Mouse (Mus musculus): ENCODE measurements around the gene Tubb4a. TPM values are rescaled to one million over a fixed set of nuclear protein-coding genes. Genes with fewer than 3 reads are reported as not detected.

The Tubb4a gene
- polyA plus RNA-seq, 1 experiment from 2014 or later = 7.5 TPM

DNA sequence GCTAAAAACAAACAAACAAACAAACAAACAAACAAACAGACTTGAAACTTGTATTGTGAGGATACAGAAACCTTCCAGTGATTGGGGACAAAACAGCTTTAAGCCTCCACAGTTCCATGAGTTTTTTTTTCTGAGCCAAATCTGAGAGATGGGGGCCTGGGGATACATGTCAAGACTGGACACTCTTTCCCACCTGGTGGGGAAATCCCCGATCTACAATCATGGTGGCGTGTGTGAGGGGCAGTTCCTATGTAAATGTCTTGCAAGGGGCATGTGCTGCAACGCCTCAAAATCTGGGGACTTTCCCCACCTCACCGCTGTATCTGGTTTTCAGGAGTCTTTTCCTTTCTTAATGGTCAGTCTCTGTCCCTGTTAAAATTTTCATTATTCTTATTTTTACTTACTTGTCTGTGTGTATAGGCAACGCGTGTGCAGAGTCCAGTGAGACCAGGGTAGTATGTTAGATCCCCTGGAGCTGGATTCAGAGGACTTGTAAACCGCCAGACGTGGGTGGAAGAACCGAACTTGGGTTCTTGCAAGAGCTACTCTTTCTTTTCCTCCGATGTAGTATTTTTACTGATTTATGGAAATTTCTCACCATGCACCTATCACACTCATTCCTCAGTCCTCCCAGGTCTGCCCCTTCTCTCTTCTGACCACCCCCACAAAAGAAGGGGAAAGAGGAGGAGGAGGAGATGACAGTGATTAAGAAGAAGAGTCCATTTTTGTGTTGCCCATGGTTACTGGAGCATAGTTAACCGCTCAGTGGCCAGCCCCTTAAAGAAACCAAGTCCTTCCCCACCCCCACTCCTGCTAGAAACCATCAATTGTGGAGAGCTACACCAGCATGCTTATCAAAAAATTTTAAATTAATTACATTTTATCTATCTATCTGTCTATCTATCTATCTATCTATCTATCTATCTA lies 35.9 kb upstream of the Tubb4a start:
- H3K27me3 ChIP-seq (ENCODE audit: control insufficient read depth, insufficient read depth, low read length) = no peaks in the 10 kb centered on the region
- H3K27ac ChIP-seq (replicated peaks in 1 of 2; ENCODE audit: control insufficient read depth in 1 of 2, insufficient read depth in 1 of 2, low read depth in 2 of 2, low read length in 2 of 2) = no peak overlapping the region
- no peak for ATAC-seq (ENCODE audit: insufficient number of reproducible peaks, insufficient read depth, low FRiP score, low read depth)
- no peaks in the 10 kb centered on the region for H3K36me3 ChIP-seq (ENCODE audit: control insufficient read depth, insufficient read depth, low read length)
- no peaks in the 10 kb centered on the region; a peak in 1 of 4 replicates for H3K4me1 ChIP-seq (ENCODE audit: control insufficient read depth in 2 of 2, insufficient read depth in 2 of 2, low read length in 2 of 2)
- no peak overlapping the region for H3K4me3 ChIP-seq (ENCODE audit: control insufficient read depth in 1 of 2, insufficient read depth in 1 of 2, low read depth in 1 of 2, low read length in 2 of 2)
- H3K4me2 ChIP-seq (ENCODE audit: low read length) = no peak overlapping the region
- WGBS = 81% methylated on average over 11 of the region's 11 CpGs
- no peaks in the 10 kb centered on the region for H3K9me3 ChIP-seq (ENCODE audit: control insufficient read depth, low read length)
- H3K9ac ChIP-seq (ENCODE audit: low read length) = no peak overlapping the region

- ATAC-seq (ENCODE audit: insufficient number of reproducible peaks, insufficient read depth, low FRiP score, low read depth) = no peak
- Histone ChIP-seq H3K27ac (replicated peaks in 1 of 2; ENCODE audit: control insufficient read depth in 1 of 2, insufficient read depth in 1 of 2, low read depth in 2 of 2, low read length in 2 of 2) (no peak overlapping the region), H3K9me3 (ENCODE audit: control insufficient read depth, low read length) (no peaks in the 10 kb centered on the region), H3K4me2 (ENCODE audit: low read length) (no peak overlapping the region), H3K27me3 (ENCODE audit: control insufficient read depth, insufficient read depth, low read length) (no peaks in the 10 kb centered on the region), H3K36me3 (ENCODE audit: control insufficient read depth, insufficient read depth, low read length) (no peaks in the 10 kb centered on the region), H3K4me1 (ENCODE audit: control insufficient read depth in 2 of 2, insufficient read depth in 2 of 2, low read length in 2 of 2) (no peaks in the 10 kb centered on the region; a peak in 1 of 4 replicates), H3K9ac (ENCODE audit: low read length) (no peak overlapping the region), H3K4me3 (ENCODE audit: control insufficient read depth in 1 of 2, insufficient read depth in 1 of 2, low read depth in 1 of 2, low read length in 2 of 2) (no peak overlapping the region)
- 83% methylated on average over 2 of the region's 2 CpGs for WGBS
These were observed 34.3 kb upstream of the Tubb4a start for GRCm38 (mm10) chr17:57121856-57122255.

DNA sequence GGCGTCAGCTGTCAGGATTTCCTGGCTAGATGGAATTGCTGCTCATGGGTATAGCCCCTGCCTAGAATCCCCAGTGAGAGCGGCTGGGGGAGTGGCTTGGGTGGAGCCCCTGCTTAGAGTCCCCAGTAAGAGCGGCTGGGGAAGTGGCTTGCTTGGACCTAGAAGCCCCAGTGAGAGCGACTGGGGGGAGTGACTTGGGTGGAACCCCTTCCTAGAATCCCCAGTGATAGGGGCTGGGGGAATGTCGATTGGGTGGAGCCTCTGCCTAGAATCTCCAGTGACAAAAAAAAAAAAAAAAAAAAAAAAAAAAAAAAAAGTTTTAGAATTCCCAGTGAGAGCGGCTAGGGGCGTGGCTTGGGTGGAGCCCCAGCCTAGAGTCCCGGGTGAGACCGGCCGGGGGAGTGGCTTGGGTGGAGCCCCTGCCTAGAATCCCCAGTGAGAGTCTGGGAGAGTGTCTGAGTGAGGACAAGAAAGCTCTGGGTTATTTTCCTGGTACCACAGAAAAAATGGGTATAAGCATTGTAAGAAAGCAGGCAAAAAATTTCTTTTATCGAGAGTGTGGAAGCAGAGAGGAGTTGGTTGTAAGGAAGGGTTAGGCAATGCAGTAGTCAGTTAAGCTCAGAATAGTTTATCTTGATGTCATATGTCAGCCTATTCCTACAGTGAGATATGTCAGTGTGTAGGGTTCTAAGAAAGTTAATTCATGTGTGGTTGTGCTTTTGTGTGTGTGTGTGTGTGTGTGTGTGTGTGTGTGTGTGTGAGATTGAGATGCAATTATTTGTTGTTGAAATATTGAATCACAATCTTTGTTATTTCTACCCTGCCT lies 31.2 kb upstream of the Tubb4a start:
- Histone ChIP-seq H3K4me3 (ENCODE audit: control insufficient read depth in 1 of 2, insufficient read depth in 1 of 2, low read depth in 1 of 2, low read length in 2 of 2) (no peak overlapping the region), H3K4me1 (ENCODE audit: control insufficient read depth in 2 of 2, insufficient read depth in 2 of 2, low read length in 2 of 2) (no peaks in the 10 kb centered on the region; a peak in 1 of 4 replicates), H3K36me3 (ENCODE audit: control insufficient read depth, insufficient read depth, low read length) (no peaks in the 10 kb centered on the region), H3K27me3 (ENCODE audit: control insufficient read depth, insufficient read depth, low read length) (no peaks in the 10 kb centered on the region), H3K9me3 (ENCODE audit: control insufficient read depth, low read length) (no peaks in the 10 kb centered on the region), H3K27ac (replicated peaks in 1 of 2; ENCODE audit: control insufficient read depth in 1 of 2, insufficient read depth in 1 of 2, low read depth in 2 of 2, low read length in 2 of 2) (no peak overlapping the region), H3K4me2 (ENCODE audit: low read length) (peak overlapping the region; percentile 26), H3K9ac (ENCODE audit: low read length) (no peak overlapping the region)
- ATAC-seq (ENCODE audit: insufficient number of reproducible peaks, insufficient read depth, low FRiP score, low read depth) = peak; percentile 73
- 1% methylated on average over 11 of the region's 11 CpGs for WGBS

DNA sequence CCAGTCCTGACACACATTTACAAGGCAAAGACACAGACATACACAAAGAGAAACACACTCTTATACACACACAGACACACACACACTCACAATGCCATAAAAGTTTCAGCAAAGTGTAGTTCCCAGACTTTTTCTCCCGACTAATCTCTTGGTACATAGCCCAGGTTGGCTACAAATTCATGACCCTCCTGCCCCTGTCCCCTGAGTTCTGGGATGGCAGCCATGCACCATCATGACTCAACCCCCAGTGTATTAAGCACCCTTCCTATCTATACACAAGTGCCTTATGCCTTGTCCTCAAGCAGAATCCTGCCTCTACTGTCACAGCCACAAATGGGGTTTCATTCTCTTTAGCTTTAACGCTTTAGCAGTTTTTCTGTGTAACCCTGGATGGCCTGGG lies 29.2 kb upstream of the Tubb4a start:
- Histone ChIP-seq H3K4me2 (ENCODE audit: low read length) (no peak overlapping the region), H3K27me3 (ENCODE audit: control insufficient read depth, insufficient read depth, low read length) (no peaks in the 10 kb centered on the region), H3K9me3 (ENCODE audit: control insufficient read depth, low read length) (no peaks in the 10 kb centered on the region), H3K9ac (ENCODE audit: low read length) (no peak overlapping the region), H3K4me3 (ENCODE audit: control insufficient read depth in 1 of 2, insufficient read depth in 1 of 2, low read depth in 1 of 2, low read length in 2 of 2) (no peak overlapping the region), H3K36me3 (ENCODE audit: control insufficient read depth, insufficient read depth, low read length) (no peaks in the 10 kb centered on the region), H3K27ac (replicated peaks in 1 of 2; ENCODE audit: control insufficient read depth in 1 of 2, insufficient read depth in 1 of 2, low read depth in 2 of 2, low read length in 2 of 2) (no peak overlapping the region), H3K4me1 (ENCODE audit: control insufficient read depth in 2 of 2, insufficient read depth in 2 of 2, low read length in 2 of 2) (no peaks in the 10 kb centered on the region; a peak in 1 of 4 replicates)
- 72% methylated on average over 2 of the region's 2 CpGs for WGBS
- ATAC-seq (ENCODE audit: insufficient number of reproducible peaks, insufficient read depth, low FRiP score, low read depth) = no peak

DNA sequence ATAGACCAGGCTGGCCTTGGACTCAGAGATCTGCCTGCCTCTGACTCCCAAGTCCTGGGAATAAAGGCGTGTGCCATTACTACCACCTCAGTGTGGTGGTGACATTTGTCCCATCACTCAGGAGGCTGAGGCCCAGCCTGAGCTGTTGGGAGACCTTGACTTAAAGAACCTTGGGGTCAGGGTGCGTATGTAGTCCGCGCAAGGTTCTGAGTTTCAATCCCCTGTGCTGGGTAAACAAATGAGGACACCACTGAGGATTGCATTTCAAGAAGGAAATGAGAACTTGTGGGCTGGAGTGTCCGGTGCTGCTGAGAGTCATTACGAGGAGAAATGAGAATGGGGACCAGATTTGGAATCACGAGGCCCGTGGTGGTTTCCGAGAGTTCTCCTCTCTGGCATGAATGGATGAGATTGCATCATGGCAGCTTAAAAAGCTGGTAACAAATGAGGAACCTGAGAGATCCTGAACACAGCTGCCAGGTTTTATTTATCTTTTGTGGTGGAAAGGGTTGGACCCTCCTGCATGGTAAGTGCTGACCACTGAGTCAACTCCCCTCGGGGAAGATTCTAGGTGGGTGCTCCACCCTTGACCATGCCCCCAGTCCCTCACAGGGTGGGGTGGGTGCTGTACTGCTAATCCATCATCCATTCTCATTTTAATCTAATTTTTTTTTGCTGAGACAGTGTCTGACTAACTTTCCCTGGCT lies 25.3 kb upstream of the Tubb4a start:
- H3K4me3 ChIP-seq (ENCODE audit: control insufficient read depth in 1 of 2, insufficient read depth in 1 of 2, low read depth in 1 of 2, low read length in 2 of 2) = no peak overlapping the region
- no peak for ATAC-seq (ENCODE audit: insufficient number of reproducible peaks, insufficient read depth, low FRiP score, low read depth)

GRCm38 (mm10) chr17:57110005-57110404 lies 22.4 kb upstream of the Tubb4a start:
- H3K9me3 ChIP-seq (ENCODE audit: control insufficient read depth, low read length) = no peaks in the 10 kb centered on the region
- no peak overlapping the region for H3K27ac ChIP-seq (replicated peaks in 1 of 2; ENCODE audit: control insufficient read depth in 1 of 2, insufficient read depth in 1 of 2, low read depth in 2 of 2, low read length in 2 of 2)
- no peak overlapping the region for H3K9ac ChIP-seq (ENCODE audit: low read length)
- no peak overlapping the region for H3K4me2 ChIP-seq (ENCODE audit: low read length)
- H3K27me3 ChIP-seq (ENCODE audit: control insufficient read depth, insufficient read depth, low read length) = no peaks in the 10 kb centered on the region
- H3K4me3 ChIP-seq (ENCODE audit: control insufficient read depth in 1 of 2, insufficient read depth in 1 of 2, low read depth in 1 of 2, low read length in 2 of 2) = no peak overlapping the region
- 76% methylated on average over 1 of the region's 1 CpGs for WGBS
- ATAC-seq (ENCODE audit: insufficient number of reproducible peaks, insufficient read depth, low FRiP score, low read depth) = no peak
- 0 out of 4 replicates have a peak, but pooled peaks cover 3 to 6% of the 10 kb centered on the region in 2 experiments for H3K4me1 ChIP-seq (ENCODE audit: control insufficient read depth in 2 of 2, insufficient read depth in 2 of 2, low read length in 2 of 2)
- no peaks in the 10 kb centered on the region for H3K36me3 ChIP-seq (ENCODE audit: control insufficient read depth, insufficient read depth, low read length)

More for the DNA sequence above, 25.3 kb upstream of the Tubb4a start:
- 82% methylated on average over 10 of the region's 10 CpGs for WGBS
- Histone ChIP-seq H3K27me3 (ENCODE audit: control insufficient read depth, insufficient read depth, low read length) (no peaks in the 10 kb centered on the region), H3K9ac (ENCODE audit: low read length) (no peak overlapping the region), H3K27ac (replicated peaks in 1 of 2; ENCODE audit: control insufficient read depth in 1 of 2, insufficient read depth in 1 of 2, low read depth in 2 of 2, low read length in 2 of 2) (no peak overlapping the region), H3K9me3 (ENCODE audit: control insufficient read depth, low read length) (no peaks in the 10 kb centered on the region), H3K4me1 (ENCODE audit: control insufficient read depth in 2 of 2, insufficient read depth in 2 of 2, low read length in 2 of 2) (no peaks in the 10 kb centered on the region), H3K36me3 (ENCODE audit: control insufficient read depth, insufficient read depth, low read length) (no peaks in the 10 kb centered on the region), H3K4me2 (ENCODE audit: low read length) (no peak overlapping the region)

GRCm38 (mm10) chr17:57108666-57109171 lies 21.1 kb upstream of the Tubb4a start:
- Histone ChIP-seq H3K4me3 (ENCODE audit: control insufficient read depth in 1 of 2, insufficient read depth in 1 of 2, low read depth in 1 of 2, low read length in 2 of 2) (no peak overlapping the region), H3K27me3 (ENCODE audit: control insufficient read depth, insufficient read depth, low read length) (no peaks in the 10 kb centered on the region), H3K4me1 (ENCODE audit: control insufficient read depth in 2 of 2, insufficient read depth in 2 of 2, low read length in 2 of 2) (peaks cover 8 to 13% of the 10 kb centered on the region in 2 experiments; a peak in 2 of 4 replicates), H3K27ac (replicated peaks in 1 of 2; ENCODE audit: control insufficient read depth in 1 of 2, insufficient read depth in 1 of 2, low read depth in 2 of 2, low read length in 2 of 2) (no peak overlapping the region), H3K9ac (ENCODE audit: low read length) (no peak overlapping the region), H3K4me2 (ENCODE audit: low read length) (no peak overlapping the region), H3K36me3 (ENCODE audit: control insufficient read depth, insufficient read depth, low read length) (no peaks in the 10 kb centered on the region), H3K9me3 (ENCODE audit: control insufficient read depth, low read length) (no peaks in the 10 kb centered on the region)
- ATAC-seq (ENCODE audit: insufficient number of reproducible peaks, insufficient read depth, low FRiP score, low read depth) = no peak
- 30% methylated on average over 5 of the region's 5 CpGs for WGBS
